Mouse (Mus musculus) liver, adult 2 months (tissue): ENCODE results near the gene Prss53. TPM values are rescaled to one million over a fixed set of nuclear protein-coding genes. Genes with fewer than 3 reads are reported as not detected.

Experiments used
- DNase-seq: peaks from one replicate; pipeline ENCODE4 v3.0.0-alpha.2; 2011; ENCODE audit warnings: low read depth, low spot score; ENCODE audit errors: extremely low read depth
- H3K27ac ChIP-seq: fragments of 200-500 bp; replicated peaks from 2 replicates; pipeline ENCODE4 v1.5.1; 2012; ENCODE audit warnings: low read depth, mild to moderate bottlenecking, control low read depth, inconsistent platforms, low read length; ENCODE audit not compliant: insufficient read depth
- H3K27me3 ChIP-seq: fragments of 200-500 bp; 2 replicates; pipeline ENCODE4 v1.6.1; 2012; ENCODE audit warnings: mild to moderate bottlenecking, moderate library complexity, low read length, inconsistent platforms; ENCODE audit not compliant: control insufficient read depth, insufficient read depth
- H3K36me3 ChIP-seq: fragments of 200-500 bp; 2 replicates; pipeline ENCODE4 v1.6.1; 2012; ENCODE audit warnings: low read length, inconsistent platforms; ENCODE audit not compliant: control insufficient read depth, insufficient read depth
- H3K4me1 ChIP-seq: fragments of 200-500 bp; 2 replicates; pipeline ENCODE4 v1.6.1; 2011; ENCODE audit warnings: low read length; ENCODE audit not compliant: control insufficient read depth, insufficient read depth
- H3K4me3 ChIP-seq: fragments of 200-500 bp; 2 replicates; pipeline ENCODE4 v1.5.1; 2011; ENCODE audit warnings: low read depth, mild to moderate bottlenecking, control low read depth, low read length, moderate library complexity; ENCODE audit not compliant: insufficient read depth
- H3K79me2 ChIP-seq: fragments of 200-500 bp; 2 replicates; pipeline ENCODE4 v1.6.1; 2012; ENCODE audit warnings: inconsistent platforms, mild to moderate bottlenecking, low read length, moderate library complexity; ENCODE audit not compliant: control insufficient read depth, insufficient read depth
- H3K9ac ChIP-seq: fragments of 200-500 bp; 2 replicates; pipeline ENCODE4 v1.6.1; 2012; ENCODE audit warnings: low read depth, mild to moderate bottlenecking, control low read depth, inconsistent platforms, low read length
- CTCF ChIP-seq: fragments of 200-500 bp; IDR thresholded peaks from 2 replicates; pipeline ENCODE4 v1.5.1; 2011; ENCODE audit warnings: low read depth, low read length, control low read depth
- POLR2A ChIP-seq: fragments of 200-500 bp; IDR thresholded peaks from 2 replicates; pipeline ENCODE4 v1.6.1; 2011; ENCODE audit warnings: low read length, control low read depth; ENCODE audit not compliant: insufficient read depth; ENCODE audit errors: extremely low read depth
- WGBS: fragments of 180-500 bp; shearing (Covaris S2); methylation state at CpG from one replicate; pipeline ENCODE4 v1.1.7; 2018; 5-methylcytosine and 5-hydroxymethylcytosine counted together
- polyA plus RNA-seq: library from polyadenylated mRNA; depleted of rRNA; stranded (reverse); fragments of >200 nt; gene quantifications from 2 replicates; pipeline ENCODE4 v1.2.3, GENCODE M21; 2012
- total RNA-seq: library from RNA; depleted of rRNA; stranded (reverse); fragments of >200 nt; gene quantifications from 2 replicates; pipeline ENCODE4 v1.2.3, GENCODE M21; 2014

Gene Prss53
- total and polyA plus RNA-seq, 2 experiments = 2.3 to 12.0 TPM

- no peak for TF ChIP-seq POLR2A
- TF ChIP-seq CTCF = no peak
- Histone ChIP-seq H3K4me1 (no peaks in the 10 kb centered on the region), H3K4me3 (no peak overlapping the region), H3K36me3 (peaks cover 5% of the 10 kb centered on the region; the same call in 1 of the 2 replicates), H3K27me3 (no peaks in the 10 kb centered on the region), H3K27ac (no peak overlapping the region), H3K9ac (no peak overlapping the region), H3K79me2 (no peaks in the 10 kb centered on the region)
- WGBS = 86% methylated on average over 3 of the region's 3 CpGs
- DNase-seq = no peak
Measured at GRCm38 (mm10) chr7:127869149-127869810, 21.5 kb downstream of the Prss53 start.

GRCm38 (mm10) chr7:127867641-127868040 lies 23.1 kb downstream of the Prss53 start:
- Histone ChIP-seq H3K27ac (no peak overlapping the region), H3K79me2 (no peaks in the 10 kb centered on the region), H3K9ac (no peak overlapping the region), H3K27me3 (no peaks in the 10 kb centered on the region), H3K4me3 (no peak overlapping the region), H3K4me1 (no peaks in the 10 kb centered on the region), H3K36me3 (peaks cover 5% of the 10 kb centered on the region; the same call in 1 of the 2 replicates)
- TF ChIP-seq POLR2A = no peak
- no peak for TF ChIP-seq CTCF
- no peak for DNase-seq
- 95% methylated on average over 18 of the region's 18 CpGs for WGBS

GRCm38 (mm10) chr7:127866434-127866833 lies 24.3 kb downstream of the Prss53 start:
- Histone ChIP-seq H3K36me3 (peaks cover 5% of the 10 kb centered on the region; the same call in 1 of the 2 replicates), H3K4me1 (no peaks in the 10 kb centered on the region)
- whole genome bisulfite sequencing = 94% methylated on average over 12 of the region's 12 CpGs

GRCm38 (mm10) chr7:127858258-127858657 lies 32.5 kb downstream of the Prss53 start:
- Histone ChIP-seq H3K27me3 (no peaks in the 10 kb centered on the region), H3K36me3 (no peaks in the 10 kb centered on the region), H3K79me2 (no peaks in the 10 kb centered on the region), H3K9ac (no peak overlapping the region), H3K4me1 (no peaks in the 10 kb centered on the region), H3K27ac (no peak overlapping the region), H3K4me3 (no peak overlapping the region)
- WGBS = 87% methylated on average over 6 of the region's 6 CpGs
- no peak for TF ChIP-seq CTCF
- TF ChIP-seq POLR2A = no peak
- DNase-seq = no peak

More at GRCm38 (mm10) chr7:127866434-127866833, 24.3 kb downstream of the Prss53 start:
- Histone ChIP-seq H3K79me2 (no peaks in the 10 kb centered on the region), H3K27me3 (no peaks in the 10 kb centered on the region), H3K9ac (no peak overlapping the region), H3K27ac (no peak overlapping the region), H3K4me3 (no peak overlapping the region)
- no peak for DNase-seq
- TF ChIP-seq POLR2A (no peak), CTCF (no peak)

- H3K4me1 ChIP-seq = no peaks in the 10 kb centered on the region
- no peak overlapping the region for H3K27ac ChIP-seq
- WGBS = 64% methylated on average over 5 of the region's 5 CpGs
- no peaks in the 10 kb centered on the region for H3K36me3 ChIP-seq
- no peak overlapping the region for H3K4me3 ChIP-seq
- H3K79me2 ChIP-seq = no peaks in the 10 kb centered on the region
- H3K9ac ChIP-seq = no peak overlapping the region
- DNase-seq = peak; percentile 38
- no peaks in the 10 kb centered on the region for H3K27me3 ChIP-seq
- TF ChIP-seq POLR2A = no peak
- TF ChIP-seq CTCF = no peak
Measured at GRCm38 (mm10) chr7:127850906-127851305, 39.9 kb downstream of the Prss53 start.

GRCm38 (mm10) chr7:127849973-127850875 lies 40.5 kb downstream of the Prss53 start:
- Histone ChIP-seq H3K79me2 (no peaks in the 10 kb centered on the region), H3K36me3 (no peaks in the 10 kb centered on the region), H3K9ac (no peak overlapping the region), H3K27ac (peak overlapping the region; percentile 13; the same call in 1 of the 2 replicates), H3K27me3 (no peaks in the 10 kb centered on the region), H3K4me1 (no peaks in the 10 kb centered on the region), H3K4me3 (no peak overlapping the region)
- TF ChIP-seq POLR2A = no peak
- TF ChIP-seq CTCF = no peak
- DNase-seq = peak; percentile 27
- WGBS = 80% methylated on average over 6 of the region's 6 CpGs
